ENCODE assay signal across 23 mouse cellular contexts in genomic region chr12:85574806-85575495, GRCm38 (mm10). TPM values are rescaled to one million over a fixed set of nuclear protein-coding genes. Genes with fewer than 3 reads are reported as not detected.
DNase-seq lines count a peak whose midpoint lies in the region; ATAC-seq and TF ChIP-seq lines count a peak whose summit lies in the region.
"Had no signal": no experiment of that assay in that cellular context is flagged by ENCODE, and none has a peak within 500 bp of the region (broad histone marks: within the 10 kb centered on the region; RNA-seq: fewer than 3 reads in every experiment).

No protein-coding gene starts in this region.

- no peak overlapping the region for H3K4me2 ChIP-seq in heart, embryonic 16.5 days (ENCODE audit: low read depth, low read length)
- H3K4me2 ChIP-seq in myocyte (ENCODE audit: low read depth): peak overlapping the region; percentile 26
- no peak overlapping the region for H3K4me2 ChIP-seq in midbrain, embryonic 11.5 days
- H3K4me2 ChIP-seq: embryonic facial prominence, embryonic 12.5 days; limb, embryonic 15.5 days; liver, embryonic 15.5 days had no signal

- no peak overlapping the region for H3K9ac ChIP-seq in heart, embryonic 16.5 days (ENCODE audit: low read length)
- H3K9ac ChIP-seq in midbrain, embryonic 11.5 days (ENCODE audit: low read length): no peak overlapping the region
- H3K9ac ChIP-seq: embryonic facial prominence, embryonic 12.5 days; forebrain, postnatal 0 days; limb, embryonic 15.5 days; liver, embryonic 15.5 days had no signal

- WGBS in heart, embryonic 16.5 days: 46% methylated on average over 6 of the region's 6 CpGs
- WGBS in thymus, adult 2 months: 38% methylated on average over 6 of the region's 6 CpGs
- 86% methylated on average over 6 of the region's 6 CpGs for WGBS in midbrain, embryonic 11.5 days

- no peak for TF ChIP-seq POLR2A in thymus, adult 2 months (IDR thresholded peaks at IDR 0.05; ENCODE audit: control insufficient read depth, extremely low read depth, insufficient read depth, low read length, poor library complexity)
- no peak for TF ChIP-seq POLR2A in myocyte (IDR thresholded peaks at IDR 0.05; ENCODE audit: insufficient read length, low read depth)

- H3ac ChIP-seq in myocyte (ENCODE audit: control insufficient read depth, insufficient read length): no peak overlapping the region

- H3K36me3 ChIP-seq in heart, embryonic 16.5 days (ENCODE audit: control insufficient read depth, insufficient read depth): no peaks in the 10 kb centered on the region
- H3K36me3 ChIP-seq in thymus, adult 2 months (ENCODE audit: control insufficient read depth, insufficient read depth, low read length): no peaks in the 10 kb centered on the region
- H3K36me3 ChIP-seq in myocyte (ENCODE audit: control insufficient read depth, insufficient read depth): no peaks in the 10 kb centered on the region
- H3K36me3 ChIP-seq in midbrain, embryonic 11.5 days (ENCODE audit: control insufficient read depth, insufficient read depth, low read length): no peaks in the 10 kb centered on the region
- H3K36me3 ChIP-seq: embryonic facial prominence, embryonic 12.5 days; heart, embryonic 10.5 days; limb, embryonic 15.5 days; liver, embryonic 15.5 days had no signal

- H3K9me3 ChIP-seq in heart, embryonic 16.5 days (replicated peaks; ENCODE audit: control insufficient read depth, low read length): no peaks in the 10 kb centered on the region
- H3K9me3 ChIP-seq in midbrain, embryonic 11.5 days (ENCODE audit: control insufficient read depth, low read length): no peaks in the 10 kb centered on the region
- H3K9me3 ChIP-seq: embryonic facial prominence, embryonic 12.5 days; heart, embryonic 10.5 days; limb, embryonic 15.5 days; liver, embryonic 15.5 days had no signal

- H3K4me1 ChIP-seq in heart, embryonic 16.5 days (ENCODE audit: control insufficient read depth, insufficient read depth, low read length): peaks cover 12% of the 10 kb centered on the region
- H3K4me1 ChIP-seq in thymus, adult 2 months (replicated peaks; ENCODE audit: control insufficient read depth, insufficient read depth, low read length): peaks cover 19% of the 10 kb centered on the region
- H3K4me1 ChIP-seq in midbrain, embryonic 11.5 days (ENCODE audit: control insufficient read depth, insufficient read depth, low read length): peaks cover 2% of the 10 kb centered on the region; the same call in 1 of the 2 replicates

- H3K79me2 ChIP-seq in myocyte (ENCODE audit: control insufficient read depth, insufficient read depth): no peaks in the 10 kb centered on the region

- TF ChIP-seq CTCF in thymus, adult 2 months (IDR thresholded peaks at IDR 0.05; ENCODE audit: borderline replicate concordance, control insufficient read depth, extremely low read depth, insufficient read depth, low read length, poor library complexity): no peak

- H3K27me3 ChIP-seq in heart, embryonic 16.5 days (ENCODE audit: control insufficient read depth, insufficient read depth, low read length): no peaks in the 10 kb centered on the region
- H3K27me3 ChIP-seq in thymus, adult 2 months (ENCODE audit: control insufficient read depth, insufficient read depth, low read length): no peaks in the 10 kb centered on the region
- H3K27me3 ChIP-seq in myocyte (ENCODE audit: control insufficient read depth, insufficient read depth, insufficient read length): no peaks in the 10 kb centered on the region
- no peaks in the 10 kb centered on the region for H3K27me3 ChIP-seq in midbrain, embryonic 11.5 days (ENCODE audit: control insufficient read depth, insufficient read depth, low read length)
- H3K27me3 ChIP-seq: embryonic facial prominence, embryonic 12.5 days; limb, embryonic 15.5 days; liver, embryonic 15.5 days had no signal

- no peak for DNase-seq in heart, adult 18-20 months
- DNase-seq in thymus, postnatal 25 days: peak; percentile 6
- DNase-seq in thymus, adult 2 months: no peak
- DNase-seq in lung, postnatal 14 days: peak; percentile 21
- DNase-seq in midbrain, embryonic 11.5 days (ENCODE audit: low spot score, missing footprints): no peak
- DNase-seq in kidney, adult 9 months: no peak
- DNase-seq: adrenal gland, adult 8-10 months; cerebellum, adult 11-12 months; cerebellum, postnatal 10 days; forebrain, postnatal 0 days; gastrocnemius, postnatal 36 days; kidney, adult 2 months; kidney, postnatal 10 days; left cerebral cortex, postnatal 4 days; right cerebral cortex, adult 18-20 months; thymus, postnatal 4 days had no signal

- no peak for ATAC-seq in heart, embryonic 16.5 days (replicated peaks; ENCODE audit: extremely low read depth, insufficient read depth, low FRiP score)
- ATAC-seq in midbrain, embryonic 11.5 days (ENCODE audit: low FRiP score): no peak
- ATAC-seq: forebrain, postnatal 0 days; midbrain, embryonic 16.5 days had no signal

- H3K27ac ChIP-seq in heart, embryonic 16.5 days (ENCODE audit: low read length): 0 out of 2 replicates have a peak overlapping the region, but pooled peaks have one; percentile 39
- H3K27ac ChIP-seq in thymus, adult 2 months (ENCODE audit: control insufficient read depth, insufficient read depth, low read length): no peak overlapping the region
- no peak overlapping the region for H3K27ac ChIP-seq in midbrain, embryonic 11.5 days (ENCODE audit: low read depth, low read length)
- H3K27ac ChIP-seq: embryonic facial prominence, embryonic 12.5 days; heart, embryonic 10.5 days; limb, embryonic 15.5 days; liver, embryonic 15.5 days had no signal

- no peak overlapping the region for H3K4me3 ChIP-seq in heart, embryonic 16.5 days (ENCODE audit: low read length)
- H3K4me3 ChIP-seq in thymus, adult 2 months (ENCODE audit: control insufficient read depth, insufficient read depth, low read length): no peak overlapping the region
- no peak overlapping the region for H3K4me3 ChIP-seq in myocyte
- H3K4me3 ChIP-seq in midbrain, embryonic 11.5 days (ENCODE audit: low read depth, low read length): no peak overlapping the region
- H3K4me3 ChIP-seq: embryonic facial prominence, embryonic 12.5 days; heart, embryonic 10.5 days; limb, embryonic 15.5 days; liver, embryonic 15.5 days had no signal

TF ChIP-seq in myocyte, 11 proteins besides CTCF, POLR2A, EP300 and RAD21:
- TF ChIP-seq MAX (IDR thresholded peaks at IDR 0.05; ENCODE audit: low read depth): no peak
- TF ChIP-seq TCF12 (IDR thresholded peaks at IDR 0.05; ENCODE audit: insufficient read depth, poor library complexity, severe bottlenecking): no peak
- TF ChIP-seq MYOG (IDR thresholded peaks at IDR 0.05; ENCODE audit: control insufficient read depth in 1 of 3, insufficient read depth in 1 of 3, insufficient read length in 2 of 3, low read depth in 2 of 3): no peak
- TF ChIP-seq E2F4 (IDR thresholded peaks at IDR 0.05; ENCODE audit: insufficient read depth): no peak
- no peak for TF ChIP-seq USF1 (IDR thresholded peaks at IDR 0.05; ENCODE audit: low read depth)
- no peak for TF ChIP-seq CEBPB (IDR thresholded peaks at IDR 0.05; ENCODE audit: insufficient read depth, poor library complexity, severe bottlenecking)
- TF ChIP-seq POLR2AphosphoS2 (IDR thresholded peaks at IDR 0.05; ENCODE audit: insufficient read length, low read depth): no peak
- no peak for TF ChIP-seq MYOD1 (IDR thresholded peaks at IDR 0.05; ENCODE audit: control insufficient read depth in 1 of 3, insufficient read length in 2 of 3, low read depth in 2 of 3)
- no peak for TF ChIP-seq REST (IDR thresholded peaks at IDR 0.05; ENCODE audit: insufficient read depth, insufficient read length)
- TF ChIP-seq SRF (IDR thresholded peaks at IDR 0.05; ENCODE audit: control insufficient read depth, insufficient read length, low read depth): no peak

RNA-seq across cellular contexts. Expression of gene Jdp2, which starts 23.9 kb away (rescaled TPM):
- 0.34 and 0.37 TPM in 2 replicates for polyA plus RNA-seq in heart, embryonic 16.5 days (2015; fragmentation: Nextera tagmentation; extraction: Ambion mirVana)
- 10 to 100 TPM; 14.8 to 16.5 TPM for total RNA-seq in heart, adult 18-20 months (2021)
- 3.1 and 3.5 TPM in 2 replicates for polyA plus RNA-seq in thymus, adult 2 months (2012; rRNA removed)
- 72.9 TPM for polyA plus RNA-seq in myocyte (2012; fragmentation: generic; extraction: Trizol)
- polyA plus RNA-seq in midbrain, embryonic 11.5 days (2014; fragmentation: Nextera tagmentation; extraction: Ambion mirVana): 0.11 and 0.29 TPM in 2 replicates

Comparison
In these comparisons a context has a peak if more than half of its experiments do, and no peak if none do; other contexts are left out.
1. DNase-seq: peak in thymus, postnatal 25 days (single experiment) and lung, postnatal 14 days (single experiment); none in heart, adult 18-20 months (0 of 2), thymus, adult 2 months (single experiment), midbrain, embryonic 11.5 days (single experiment) and kidney, adult 9 months (single experiment).
2. RNA of gene Jdp2, which starts 23.9 kb away (polyA plus RNA-seq): 72.9 TPM in myocyte (single experiment); 3.1 to 3.5 TPM in thymus, adult 2 months, 0.34 to 0.37 TPM in heart, embryonic 16.5 days and 0.11 to 0.29 TPM in midbrain, embryonic 11.5 days; every median in the first group is over 10 times any median in the second.